Comparison of ENCODE assay signal across 8 mouse cellular contexts in the genomic region with DNA sequence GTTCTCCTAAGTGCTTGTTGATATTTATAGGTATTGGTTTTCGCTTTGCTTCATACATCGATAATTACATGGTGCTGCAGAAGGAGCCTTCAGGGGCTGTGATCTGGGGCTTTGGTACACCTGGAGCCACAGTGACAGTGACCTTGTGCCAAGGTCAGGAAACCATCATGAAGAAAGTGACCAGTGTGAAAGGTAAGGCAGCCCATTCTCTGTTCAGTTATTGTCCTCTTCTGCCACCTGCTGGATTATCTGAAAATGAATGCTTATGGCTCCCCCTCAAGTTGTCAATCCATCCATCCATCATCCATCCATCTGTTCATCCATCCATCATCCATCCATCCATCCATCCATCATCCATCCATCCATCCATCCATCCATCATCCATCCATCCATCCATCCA. TPM values are rescaled to one million over a fixed set of nuclear protein-coding genes. Genes with fewer than 3 reads are reported as not detected.
DNase-seq lines count a peak whose midpoint lies in the region; ATAC-seq and TF ChIP-seq lines count a peak whose summit lies in the region.
"Had no signal": no experiment of that assay in that cellular context is flagged by ENCODE, and none has a peak within 500 bp of the region (broad histone marks: within the 10 kb centered on the region; RNA-seq: fewer than 3 reads in every experiment).

No protein-coding gene starts in this region.

- TF ChIP-seq POLR2A in ES-Bruce4 (IDR thresholded peaks at IDR 0.05; ENCODE audit: insufficient read depth, low read length) = no peak
- no peak for TF ChIP-seq POLR2A in bone marrow macrophage, adult 2 months (IDR thresholded peaks at IDR 0.05; ENCODE audit: borderline replicate concordance, low read depth, low read length)

- WGBS in forebrain, embryonic 15.5 days = 59% methylated on average over 2 of the region's 2 CpGs

- H3K36me3 ChIP-seq in ES-Bruce4 (ENCODE audit: control insufficient read depth, insufficient read depth, low read length, poor library complexity, severe bottlenecking) = no peaks in the 10 kb centered on the region; the same call in 1 of the 2 replicates
- H3K36me3 ChIP-seq in forebrain, embryonic 15.5 days = no peaks in the 10 kb centered on the region

- H3K9me3 ChIP-seq in ES-Bruce4 (replicated peaks; ENCODE audit: control insufficient read depth, insufficient read depth, low read length, poor library complexity, severe bottlenecking) = no peaks in the 10 kb centered on the region
- no peaks in the 10 kb centered on the region for H3K9me3 ChIP-seq in forebrain, embryonic 15.5 days

- no peak for TF ChIP-seq EP300 in ES-Bruce4 (IDR thresholded peaks at IDR 0.05; ENCODE audit: insufficient read depth, low read depth, low read length)

- no peak for ATAC-seq in forebrain, embryonic 15.5 days (replicated peaks)

- H3K4me1 ChIP-seq in ES-Bruce4 (ENCODE audit: control insufficient read depth, insufficient read depth, low read length) = peaks cover 2% of the 10 kb centered on the region
- peaks cover 14% of the 10 kb centered on the region for H3K4me1 ChIP-seq in bone marrow macrophage, adult 2 months (ENCODE audit: control insufficient read depth, insufficient read depth, low read length)
- peaks cover 29% of the 10 kb centered on the region for H3K4me1 ChIP-seq in forebrain, embryonic 15.5 days

- H3K27ac ChIP-seq in layer of hippocampus, adult 2 months = peak overlapping the region; percentile 98
- H3K27ac ChIP-seq in ES-Bruce4 (ENCODE audit: insufficient read depth, low read length) = no peak overlapping the region
- no peak overlapping the region for H3K27ac ChIP-seq in bone marrow macrophage, adult 2 months (ENCODE audit: insufficient read depth, low read depth, low read length)
- H3K27ac ChIP-seq in forebrain, embryonic 15.5 days (replicated peaks) = no peak overlapping the region

- peak; percentile 79 for TF ChIP-seq CTCF in layer of hippocampus, adult 2 months (conservative IDR thresholded peaks at IDR 0.05)
- TF ChIP-seq CTCF in ES-Bruce4 (IDR thresholded peaks at IDR 0.05; ENCODE audit: low read depth, low read length) = peak; percentile 39
- TF ChIP-seq CTCF in bone marrow macrophage, adult 2 months (IDR thresholded peaks at IDR 0.05; ENCODE audit: low read depth, low read length) = peak; percentile 40; the same call in 1 of the 2 replicates

- H3K27me3 ChIP-seq in ES-Bruce4 (ENCODE audit: control insufficient read depth, insufficient read depth, low read length, poor library complexity, severe bottlenecking) = no peaks in the 10 kb centered on the region
- H3K27me3 ChIP-seq in forebrain, embryonic 15.5 days = no peaks in the 10 kb centered on the region

- DNase-seq in layer of hippocampus, adult 2 months (ENCODE audit: low spot score in 2 of 2) = peak in 1 of 2 experiments; percentile 51
- DNase-seq in layer of hippocampus, adult 9-10 months (ENCODE audit: low spot score) = no peak
- DNase-seq in heart, postnatal 4 days = peak; percentile 43
- DNase-seq in retina, adult 2 months (ENCODE audit: low read depth, low spot score) = peak; percentile 32

- H3K9ac ChIP-seq in ES-Bruce4 (ENCODE audit: low read depth, poor library complexity, severe bottlenecking) = no peak overlapping the region
- no peak overlapping the region for H3K9ac ChIP-seq in forebrain, embryonic 15.5 days (replicated peaks)

- no peak overlapping the region; the same call in 1 of the 2 replicates for H3K4me3 ChIP-seq in layer of hippocampus, adult 2 months
- no peak overlapping the region for H3K4me3 ChIP-seq in ES-Bruce4 (ENCODE audit: low read depth, low read length)
- no peak overlapping the region for H3K4me3 ChIP-seq in bone marrow macrophage, adult 2 months (ENCODE audit: insufficient read depth, low read length)
- no peak overlapping the region for H3K4me3 ChIP-seq in forebrain, embryonic 15.5 days

- H3K4me2 ChIP-seq in forebrain, embryonic 15.5 days (replicated peaks) = no peak overlapping the region

RNA-seq across cellular contexts. Expression of gene Spa17, which starts 3.2 kb away (rescaled TPM):
- total RNA-seq in layer of hippocampus, adult 2 months (2021) = 1 to 10 TPM; 1.5 to 1.9 TPM
- 5.3 and 7.1 TPM in 2 replicates for polyA plus RNA-seq in ES-Bruce4 (2011; ENCODE audit: insufficient read depth, insufficient read length, low read depth, missing spikeins)
- polyA plus RNA-seq in bone marrow macrophage, adult 2 months (2012; ENCODE audit: insufficient read depth, insufficient read length, missing spikeins) = 1.3 and 1.6 TPM in 2 replicates
- 1 to 10 TPM; 2.4 to 4.5 TPM for total RNA-seq in heart, postnatal 4 days (2021)
- polyA plus RNA-seq in forebrain, embryonic 15.5 days (2015; fragmentation: Nextera tagmentation; extraction: Ambion mirVana) = 7.7 and 7.9 TPM in 2 replicates

RNA-seq across cellular contexts. Expression of gene Tbrg1, which starts 40.3 kb away (rescaled TPM):
- total RNA-seq in layer of hippocampus, adult 2 months (2021) = 10 to 100 TPM; 46.9 to 47.0 TPM
- 184 and 191 TPM in 2 replicates for polyA plus RNA-seq in ES-Bruce4 (2011; ENCODE audit: insufficient read depth, insufficient read length, low read depth, missing spikeins)
- polyA plus RNA-seq in bone marrow macrophage, adult 2 months (2012; ENCODE audit: insufficient read depth, insufficient read length, missing spikeins) = 36.4 and 36.5 TPM in 2 replicates
- total RNA-seq in heart, postnatal 4 days (2021) = 10 to 100 TPM; 60.8 to 61.8 TPM
- polyA plus RNA-seq in forebrain, embryonic 15.5 days (2015; fragmentation: Nextera tagmentation; extraction: Ambion mirVana) = 79.5 and 82.5 TPM in 2 replicates

RNA-seq across cellular contexts. Expression of gene Panx3, which starts 52.3 kb away (rescaled TPM):
- not detected for total RNA-seq in layer of hippocampus, adult 2 months (2021)
- polyA plus RNA-seq in ES-Bruce4 (2011; ENCODE audit: insufficient read depth, insufficient read length, low read depth, missing spikeins) = not detected in 2 replicates
- not detected in 2 replicates for polyA plus RNA-seq in bone marrow macrophage, adult 2 months (2012; ENCODE audit: insufficient read depth, insufficient read length, missing spikeins)
- total RNA-seq in heart, postnatal 4 days (2021) = not detected
- polyA plus RNA-seq in forebrain, embryonic 15.5 days (2015; fragmentation: Nextera tagmentation; extraction: Ambion mirVana) = not detected in 2 replicates
- polyA plus RNA-seq: gonadal fat pad, adult 2 months had no signal
